Mouse (Mus musculus): ENCODE measurements around the gene Slc50a1.

DNA sequence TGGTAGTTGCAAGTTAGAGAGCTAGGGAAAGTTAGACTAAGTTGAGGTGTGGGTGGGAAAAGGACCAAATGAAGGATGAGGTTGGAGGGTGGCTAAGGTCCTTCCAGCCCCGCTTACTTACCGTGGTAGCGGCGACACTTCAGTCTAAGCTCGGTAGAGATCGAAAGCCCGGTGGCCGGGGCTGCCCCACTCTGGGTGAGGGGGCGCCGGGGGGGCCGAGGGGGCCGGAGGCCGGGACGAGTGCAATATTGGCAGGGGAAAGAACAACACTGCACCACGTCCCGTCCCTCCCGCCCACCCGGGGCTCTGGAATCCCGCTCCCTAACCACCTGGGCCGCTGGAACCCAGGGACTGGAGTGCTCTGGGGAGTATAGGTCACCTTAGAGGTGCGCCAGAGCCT, 43.5 kb downstream of the Slc50a1 start, which contains the start of gene Mtx1:
- TF ChIP-seq CTCF (IDR thresholded peaks at IDR 0.05; ENCODE audit: borderline replicate concordance, insufficient read depth, low read length) (no peak), POLR2A (IDR thresholded peaks at IDR 0.05; ENCODE audit: low read depth, low read length) (no peak)
